Mouse (Mus musculus) left cerebral cortex, adult 8-10 months (tissue): ENCODE results near the gene Larp6. TPM values are rescaled to one million over a fixed set of nuclear protein-coding genes. Genes with fewer than 3 reads are reported as not detected.

Experiments
- DNase-seq, 2 experiments: peaks; one replicate each; pipeline ENCODE4 v3.0.0; 2022; ENCODE audit warnings: low spot score in 2 of 2
- total RNA-seq, 4 experiments: library from RNA; stranded (reverse); gene quantifications; 2 replicates each; pipeline ENCODE4 v1.2.4; 2022

The Larp6 gene
- total RNA-seq, 4 experiments from 2014 or later: 43.2 to 46.2 (median 43.7) TPM

- DNase-seq: peak in 1 of 2 experiments; percentile 58
These were observed 1.4 kb downstream of the Larp6 start for GRCm38 (mm10) chr9:60714191-60714590.

DNA sequence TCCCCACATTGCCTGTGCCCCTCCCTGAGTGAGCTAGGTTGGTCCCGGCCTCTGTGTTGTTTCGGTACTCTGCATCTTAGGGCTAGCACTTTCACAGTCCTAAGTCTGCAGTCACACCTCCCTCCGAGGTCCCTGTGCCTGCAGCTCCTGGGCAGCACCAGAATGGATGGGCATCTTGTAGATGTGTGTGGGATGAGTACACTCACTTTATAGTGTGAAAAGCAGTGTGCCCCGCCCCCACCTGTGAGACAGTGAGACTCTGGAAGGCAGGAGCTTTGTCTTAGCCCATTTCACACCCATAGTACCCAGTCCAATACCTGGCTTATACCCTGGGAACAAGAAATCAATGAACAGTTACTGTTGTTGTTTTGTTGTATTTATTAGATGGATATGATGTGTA lies 2.5 kb downstream of the Larp6 start:
- peak in 1 of 2 experiments; percentile 62 for DNase-seq

DNA sequence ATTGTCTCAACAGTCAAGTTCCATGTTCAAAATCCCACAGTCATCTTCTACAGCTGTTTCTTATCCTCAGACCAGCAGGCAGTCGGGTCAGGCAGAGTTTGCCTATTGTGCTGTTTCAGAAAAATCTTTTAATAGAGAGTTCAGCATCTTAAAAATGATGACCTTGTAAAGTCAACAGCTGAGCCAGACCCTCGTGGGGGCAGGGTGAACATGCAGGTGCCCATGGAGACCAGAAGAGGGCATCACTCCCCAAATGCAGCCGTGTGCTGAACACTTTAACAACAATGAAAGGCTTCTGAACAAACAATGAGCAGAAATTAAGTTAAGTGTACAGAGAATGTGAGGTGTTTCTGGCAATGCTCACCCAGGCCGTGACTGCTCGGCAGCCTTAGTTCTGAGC lies 3.0 kb downstream of the Larp6 start:
- no peak for DNase-seq

DNA sequence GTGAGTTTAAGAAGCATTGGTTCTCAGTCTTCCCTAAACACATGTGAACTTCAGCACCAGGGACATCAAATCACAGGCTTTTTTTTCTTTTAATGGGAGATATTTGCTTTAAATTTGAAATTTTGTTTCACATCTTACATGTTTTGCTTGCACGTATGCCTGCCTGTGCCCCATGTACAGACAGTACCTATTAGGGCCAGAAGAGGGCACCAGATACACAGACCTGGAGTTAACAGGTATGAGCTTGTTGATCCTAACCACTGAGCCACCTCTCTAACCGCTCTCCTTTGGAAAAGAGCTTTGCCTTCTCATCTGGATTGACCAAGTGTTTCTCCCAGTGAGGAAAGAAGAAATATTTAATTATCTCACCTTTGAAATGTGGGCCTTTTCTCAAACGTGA lies 5.5 kb downstream of the Larp6 start:
- DNase-seq: no peak

GRCm38 (mm10) chr9:60719687-60720086 lies 6.9 kb downstream of the Larp6 start:
- no peak for DNase-seq

DNA sequence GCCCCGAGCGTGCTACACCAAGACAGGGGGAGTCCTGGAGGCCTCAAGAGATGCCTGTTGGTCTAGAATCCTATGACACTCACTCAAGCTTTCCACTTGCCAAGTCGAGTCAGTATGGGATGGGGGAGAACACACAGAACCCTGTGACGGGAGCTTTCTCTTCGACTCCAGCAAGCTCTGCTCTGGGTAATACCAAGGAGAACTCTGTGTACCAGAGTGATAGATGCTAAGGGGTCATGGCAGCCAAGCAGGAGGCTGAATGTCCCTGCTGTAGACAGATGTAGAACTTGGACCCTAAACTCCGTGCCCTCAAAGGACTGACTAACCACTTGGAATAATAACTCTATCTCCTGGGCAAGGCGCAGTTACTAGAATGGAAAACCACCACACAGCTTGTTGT lies 12.2 kb downstream of the Larp6 start:
- no peak for DNase-seq

DNA sequence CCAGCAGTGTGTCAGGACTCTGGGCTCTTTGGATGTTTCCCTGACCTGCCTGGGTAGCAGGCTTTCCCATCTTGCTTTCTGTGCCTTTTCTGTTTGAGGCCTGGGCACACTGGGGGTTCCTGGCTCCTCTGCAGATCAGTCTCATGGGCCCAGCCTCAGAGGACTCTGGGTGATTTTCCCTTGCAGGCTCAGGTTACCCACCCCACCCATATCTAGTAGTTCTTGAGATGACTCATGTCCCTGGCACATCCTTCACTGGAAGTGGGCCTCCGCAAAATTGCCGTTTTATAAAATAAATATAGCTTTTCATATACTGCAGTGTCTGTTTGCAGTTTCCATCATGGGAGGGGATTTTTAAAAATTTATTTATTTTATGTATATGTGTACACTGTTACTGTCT lies 21.5 kb downstream of the Larp6 start:
- DNase-seq: no peak

- no peak for DNase-seq
These were observed 26.3 kb downstream of the Larp6 start for GRCm38 (mm10) chr9:60739126-60739525.

DNA sequence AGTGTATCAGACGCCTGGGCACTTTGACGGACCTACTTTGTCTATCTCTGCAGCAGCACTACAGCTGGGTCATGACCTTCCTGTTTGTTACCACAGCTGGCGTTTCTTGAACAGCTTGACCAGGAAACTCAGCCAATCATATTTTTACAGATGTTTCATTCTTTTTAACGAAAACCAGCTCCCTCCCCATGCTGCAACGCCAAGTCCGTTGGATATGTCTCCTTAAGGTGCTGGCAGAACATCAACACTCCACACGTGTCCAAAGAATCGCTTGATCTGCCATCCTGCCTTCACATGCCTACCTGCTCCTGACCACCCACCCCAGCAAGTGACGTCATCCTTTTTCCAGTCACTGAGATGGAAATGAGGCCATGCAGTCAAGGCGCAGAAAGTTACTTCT lies 28.6 kb downstream of the Larp6 start:
- no peak for DNase-seq

DNA sequence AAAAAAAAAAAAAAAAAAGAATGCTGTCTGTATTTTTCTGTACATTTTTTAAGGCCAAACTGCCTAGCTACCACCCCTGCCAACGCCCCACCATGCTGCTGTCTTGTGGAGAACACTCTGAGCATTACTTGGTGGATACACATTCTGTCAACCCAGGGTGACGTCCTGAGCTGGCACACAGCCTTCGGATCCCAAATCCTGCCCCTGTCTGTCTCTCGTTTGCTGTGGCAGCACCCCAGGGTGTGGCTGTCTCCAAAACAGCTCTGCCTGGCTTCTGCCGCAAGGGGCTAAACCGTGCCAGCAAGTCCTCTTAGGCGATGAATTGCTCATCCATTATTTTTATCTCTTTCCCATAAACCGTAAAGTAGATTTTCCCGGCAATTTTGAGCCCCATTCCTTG lies 29.7 kb downstream of the Larp6 start:
- DNase-seq: no peak

GRCm38 (mm10) chr9:60743180-60743900 lies 30.6 kb downstream of the Larp6 start:
- DNase-seq: peak in 1 of 2 experiments; percentile 61

GRCm38 (mm10) chr9:60744171-60744969 lies 31.6 kb downstream of the Larp6 start:
- DNase-seq: peak in 1 of 2 experiments; percentile 26

GRCm38 (mm10) chr9:60744971-60745370 lies 32.2 kb downstream of the Larp6 start:
- no peak for DNase-seq

DNA sequence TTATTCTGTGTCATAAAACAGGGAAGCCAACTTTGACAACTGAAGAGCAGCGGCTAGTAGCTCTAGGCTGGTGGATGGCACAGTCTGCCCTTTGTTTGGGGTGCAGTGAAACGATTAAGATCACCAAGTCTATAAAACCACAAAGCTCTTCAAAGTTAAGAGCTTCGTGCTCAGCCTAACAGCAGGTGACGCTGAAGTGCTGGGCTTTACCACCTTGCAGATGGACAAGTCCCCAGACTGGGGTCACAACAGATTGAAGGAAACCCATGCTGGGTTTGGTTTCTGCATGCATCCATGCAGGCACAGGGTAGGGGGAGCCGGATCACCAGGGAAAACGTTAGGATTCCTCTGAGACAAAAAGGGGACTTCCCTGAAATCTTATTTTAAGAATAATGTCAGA lies 33.8 kb downstream of the Larp6 start:
- no peak for DNase-seq

DNA sequence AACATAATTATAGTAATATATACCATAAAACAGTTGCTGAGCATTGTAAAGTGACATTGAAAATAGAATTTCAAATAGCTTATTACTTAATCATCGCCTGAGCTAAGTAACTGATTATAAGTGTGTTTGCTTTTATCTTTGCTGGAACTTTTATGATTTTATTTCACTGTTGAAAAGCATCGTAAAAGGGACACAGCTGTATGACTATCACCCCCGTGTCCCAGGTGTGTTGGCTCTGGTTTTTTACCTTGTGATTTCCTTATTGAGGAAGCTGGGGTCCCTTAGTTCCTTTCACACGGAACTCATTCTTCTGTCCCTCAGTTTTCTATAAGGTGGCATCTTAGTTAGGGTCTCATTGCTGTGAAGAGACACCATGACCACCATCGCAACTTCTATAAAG lies 34.9 kb downstream of the Larp6 start:
- no peak for DNase-seq

GRCm38 (mm10) chr9:60748191-60748590 lies 35.4 kb downstream of the Larp6 start:
- no peak for DNase-seq

DNA sequence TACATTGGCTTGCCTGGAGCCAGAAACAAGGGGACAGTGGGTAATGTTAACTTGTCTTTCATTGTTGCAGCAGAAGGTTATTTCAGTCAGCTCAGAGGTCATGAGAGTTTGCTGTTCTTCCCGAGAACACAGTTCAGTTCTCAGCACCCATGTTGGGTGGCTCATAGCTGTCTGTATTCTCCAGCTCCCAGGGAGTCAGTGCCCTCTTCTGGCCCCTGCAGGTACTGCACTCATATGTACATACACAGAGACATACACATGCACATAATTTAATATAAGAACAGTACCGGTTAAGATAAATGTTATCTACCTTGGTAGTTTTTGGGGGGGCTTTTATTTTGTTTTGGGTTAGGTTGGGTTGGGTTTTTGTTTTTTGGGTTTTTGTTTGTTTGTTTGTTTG lies 36.3 kb downstream of the Larp6 start:
- DNase-seq: no peak

GRCm38 (mm10) chr9:60751098-60751497 lies 38.3 kb downstream of the Larp6 start:
- no peak for DNase-seq

GRCm38 (mm10) chr9:60751971-60752370 lies 39.2 kb downstream of the Larp6 start:
- DNase-seq: no peak

GRCm38 (mm10) chr9:60752636-60753035 lies 39.8 kb downstream of the Larp6 start:
- no peak for DNase-seq

- peak in 1 of 2 experiments; percentile 56 for DNase-seq
These were observed 43.5 kb downstream of the Larp6 start for GRCm38 (mm10) chr9:60756258-60756657.

GRCm38 (mm10) chr9:60756866-60757740 lies 44.3 kb downstream of the Larp6 start:
- no peak for DNase-seq
